21 mouse cellular contexts compared by ENCODE assay signal in genomic region chr3:85496146-85496545, GRCm38 (mm10).
DNase-seq lines count a peak whose midpoint lies in the region; ATAC-seq and TF ChIP-seq lines count a peak whose summit lies in the region.
"Had no signal": no experiment of that assay in that cellular context is flagged by ENCODE, and none has a peak within 500 bp of the region (broad histone marks: within the 10 kb centered on the region; RNA-seq: fewer than 3 reads in every experiment).

No protein-coding gene starts in this region.

- no peaks in the 10 kb centered on the region for H3K9me3 ChIP-seq in forebrain, embryonic 15.5 days
- no peaks in the 10 kb centered on the region for H3K9me3 ChIP-seq in forebrain, embryonic 12.5 days
- H3K9me3 ChIP-seq in forebrain, embryonic 16.5 days (ENCODE audit: control insufficient read depth, low read length) = no peaks in the 10 kb centered on the region
- H3K9me3 ChIP-seq: embryonic facial prominence, embryonic 12.5 days; embryonic facial prominence, embryonic 15.5 days; hindbrain, embryonic 12.5 days; hindbrain, embryonic 15.5 days had no signal

- no peak for DNase-seq in left cerebral cortex, adult 2 months (ENCODE audit: extremely low spot score in 1 of 2, low spot score in 2 of 2)
- no peak for DNase-seq in left cerebral cortex, adult 18-20 months (ENCODE audit: low spot score in 2 of 2)
- DNase-seq in gastrocnemius, postnatal 14 days = no peak
- DNase-seq: adrenal gland, adult 8-10 months; adrenal gland, postnatal 25 days; cerebellum, adult 11 months; cerebellum, adult 2 months; cerebellum, adult 9-11 months; cerebellum, postnatal 25 days; heart, adult 11 months; kidney, adult 11 months; kidney, adult 8-10 months had no signal

- no peaks in the 10 kb centered on the region for H3K36me3 ChIP-seq in forebrain, embryonic 15.5 days
- no peaks in the 10 kb centered on the region for H3K36me3 ChIP-seq in forebrain, embryonic 12.5 days (replicated peaks)
- H3K36me3 ChIP-seq in forebrain, embryonic 16.5 days (ENCODE audit: control insufficient read depth, insufficient read depth) = no peaks in the 10 kb centered on the region
- H3K36me3 ChIP-seq: embryonic facial prominence, embryonic 12.5 days; embryonic facial prominence, embryonic 15.5 days; hindbrain, embryonic 12.5 days; hindbrain, embryonic 15.5 days had no signal

- no peak for TF ChIP-seq CTCF in left cerebral cortex, adult 2 months (IDR thresholded peaks at IDR 0.05)

- H3K4me2 ChIP-seq in forebrain, embryonic 15.5 days (replicated peaks) = no peak overlapping the region
- no peak overlapping the region for H3K4me2 ChIP-seq in forebrain, embryonic 12.5 days
- no peak overlapping the region for H3K4me2 ChIP-seq in forebrain, embryonic 16.5 days (ENCODE audit: low read length)
- H3K4me2 ChIP-seq: embryonic facial prominence, embryonic 12.5 days; embryonic facial prominence, embryonic 15.5 days; heart, embryonic 11.5 days; hindbrain, embryonic 12.5 days; hindbrain, embryonic 15.5 days had no signal

- no peak overlapping the region for H3K4me3 ChIP-seq in forebrain, embryonic 15.5 days
- H3K4me3 ChIP-seq in forebrain, embryonic 12.5 days (replicated peaks) = no peak overlapping the region
- no peak overlapping the region for H3K4me3 ChIP-seq in left cerebral cortex, adult 2 months
- H3K4me3 ChIP-seq in forebrain, embryonic 16.5 days (replicated peaks; ENCODE audit: low read length) = no peak overlapping the region
- H3K4me3 ChIP-seq: embryonic facial prominence, embryonic 12.5 days; embryonic facial prominence, embryonic 15.5 days; hindbrain, embryonic 12.5 days; hindbrain, embryonic 15.5 days had no signal

- 32% methylated on average over 4 of the region's 4 CpGs for WGBS in forebrain, embryonic 15.5 days
- WGBS in forebrain, embryonic 12.5 days = 69% methylated on average over 4 of the region's 4 CpGs
- 37% methylated on average over 4 of the region's 4 CpGs for WGBS in forebrain, embryonic 16.5 days

- ATAC-seq in forebrain, embryonic 15.5 days (replicated peaks) = peak; percentile 38; the same call in 1 of the 2 replicates
- ATAC-seq in forebrain, embryonic 12.5 days (ENCODE audit: low FRiP score) = no peak
- ATAC-seq in forebrain, embryonic 16.5 days = peak; percentile 67
- ATAC-seq: CD4-positive, CD25-positive, alpha-beta regulatory T cell, adult 4 months had no signal

- no peaks in the 10 kb centered on the region for H3K4me1 ChIP-seq in forebrain, embryonic 15.5 days
- H3K4me1 ChIP-seq in forebrain, embryonic 12.5 days = no peaks in the 10 kb centered on the region
- no peaks in the 10 kb centered on the region; the same call in 1 of the 2 replicates for H3K4me1 ChIP-seq in forebrain, embryonic 16.5 days (replicated peaks; ENCODE audit: control insufficient read depth, insufficient read depth, low read length)
- H3K4me1 ChIP-seq: embryonic facial prominence, embryonic 12.5 days; embryonic facial prominence, embryonic 15.5 days; hindbrain, embryonic 12.5 days; hindbrain, embryonic 15.5 days had no signal

- H3K27ac ChIP-seq in forebrain, embryonic 15.5 days (replicated peaks) = no peak overlapping the region
- no peak overlapping the region for H3K27ac ChIP-seq in forebrain, embryonic 12.5 days
- peak overlapping the region; percentile 68 for H3K27ac ChIP-seq in left cerebral cortex, adult 2 months
- H3K27ac ChIP-seq in forebrain, embryonic 16.5 days (ENCODE audit: low read length) = no peak overlapping the region
- H3K27ac ChIP-seq: embryonic facial prominence, embryonic 12.5 days; embryonic facial prominence, embryonic 15.5 days; hindbrain, embryonic 12.5 days; hindbrain, embryonic 15.5 days had no signal

- H3K9ac ChIP-seq in forebrain, embryonic 15.5 days (replicated peaks) = no peak overlapping the region
- no peak overlapping the region for H3K9ac ChIP-seq in forebrain, embryonic 12.5 days
- H3K9ac ChIP-seq in forebrain, embryonic 16.5 days (replicated peaks; ENCODE audit: low read depth, low read length) = no peak overlapping the region
- H3K9ac ChIP-seq: embryonic facial prominence, embryonic 12.5 days; embryonic facial prominence, embryonic 15.5 days; hindbrain, embryonic 12.5 days; hindbrain, embryonic 15.5 days had no signal

- no peaks in the 10 kb centered on the region for H3K27me3 ChIP-seq in forebrain, embryonic 15.5 days
- no peaks in the 10 kb centered on the region for H3K27me3 ChIP-seq in forebrain, embryonic 12.5 days
- no peaks in the 10 kb centered on the region for H3K27me3 ChIP-seq in forebrain, embryonic 16.5 days (replicated peaks; ENCODE audit: control insufficient read depth, insufficient read depth, low read length)
- H3K27me3 ChIP-seq: embryonic facial prominence, embryonic 12.5 days; embryonic facial prominence, embryonic 15.5 days; hindbrain, embryonic 12.5 days; hindbrain, embryonic 15.5 days had no signal

- intact Hi-C loops in left cerebral cortex, adult 2 months (cut with DNase I) = loop anchor here (2.0 kb wide), 1 partner anchor 29 kb away; no protein-coding TSS in a partner anchor
- intact Hi-C loops in gastrocnemius, postnatal 14 days (cut with DNase I; ENCODE audit: low total_unique reads) = no loop called here
